Mouse (Mus musculus): Measurements from ENCODE around the gene Sept10.
"Not testable (repeated sequence)": the region's sequence is repeated elsewhere in the genome, so short reads cannot be mapped to it uniquely, and the experiment has no call there.

Sept10 gene

GRCm38 (mm10) chr10:59125497-59125896, 96.2 kb downstream of the Sept10 start:
- no peak for DNase-seq (ENCODE audit: low spot score)

- no peak for DNase-seq (ENCODE audit: low spot score)
Measured at GRCm38 (mm10) chr10:59119811-59120210, 101.8 kb downstream of the Sept10 start.

GRCm38 (mm10) chr10:59119001-59119400, 102.6 kb downstream of the Sept10 start:
- DNase-seq (ENCODE audit: low spot score), result no peak

GRCm38 (mm10) chr10:59117555-59117954, 104.1 kb downstream of the Sept10 start:
- DNase-seq (ENCODE audit: low spot score), result no peak

GRCm38 (mm10) chr10:59116331-59116730, 105.3 kb downstream of the Sept10 start:
- no peak for DNase-seq (ENCODE audit: low spot score)

GRCm38 (mm10) chr10:59115691-59116090, 106.0 kb downstream of the Sept10 start:
- no peak for DNase-seq (ENCODE audit: low spot score)

GRCm38 (mm10) chr10:59114535-59115291, 106.9 kb downstream of the Sept10 start:
- DNase-seq (ENCODE audit: low spot score), result no peak

GRCm38 (mm10) chr10:59113386-59113785, 108.3 kb downstream of the Sept10 start:
- DNase-seq (ENCODE audit: low spot score), result no peak

- DNase-seq (ENCODE audit: low spot score), result no peak
Measured at GRCm38 (mm10) chr10:59112755-59113154, 108.9 kb downstream of the Sept10 start.

GRCm38 (mm10) chr10:59110386-59110785, 111.3 kb downstream of the Sept10 start:
- DNase-seq (ENCODE audit: low spot score), result no peak

- peak; percentile 21 for DNase-seq (ENCODE audit: low spot score)
Measured at GRCm38 (mm10) chr10:59109015-59109414, 112.6 kb downstream of the Sept10 start.

- DNase-seq (ENCODE audit: low spot score), result no peak
Measured at GRCm38 (mm10) chr10:59106644-59107043, 115.0 kb downstream of the Sept10 start.

- DNase-seq (ENCODE audit: low spot score), result no peak
Measured at GRCm38 (mm10) chr10:59105885-59106284, 115.8 kb downstream of the Sept10 start.

- no peak for DNase-seq (ENCODE audit: low spot score)
Measured at GRCm38 (mm10) chr10:59104683-59105082, 117.0 kb downstream of the Sept10 start.

GRCm38 (mm10) chr10:59103076-59103475, 118.6 kb downstream of the Sept10 start:
- not testable (repeated sequence) for DNase-seq (ENCODE audit: low spot score)

- no peak for DNase-seq (ENCODE audit: low spot score)
Measured at GRCm38 (mm10) chr10:59091988-59092387, 129.7 kb downstream of the Sept10 start.

Data from spleen, adult 12 weeks (tissue).